Mouse (Mus musculus) heart, embryonic 11.5 days (tissue): ENCODE data around the gene Echdc3. TPM values are rescaled to one million over a fixed set of nuclear protein-coding genes. Genes with fewer than 3 reads are reported as not detected.

Experiments used
- ATAC-seq: fragments of 200-750 bp; cut with Nextera tagmentation; replicated peaks from 2 replicates; pipeline ENCODE4 v1.8.0; 2017; ENCODE audit warnings: moderate library complexity; ENCODE audit not compliant: insufficient number of reproducible peaks, low FRiP score, low TSS enrichment
- H3K27ac ChIP-seq: fragments of 300-500 bp; sonication (generic); 2 replicates; pipeline ENCODE4 v1.5.1; 2014; ENCODE audit warnings: mild to moderate bottlenecking, low read depth, low read length
- H3K27me3 ChIP-seq: fragments of 300-500 bp; sonication (generic); 2 replicates; pipeline ENCODE4 v1.6.1; 2014; ENCODE audit warnings: mild to moderate bottlenecking, low read length, mixed read lengths; ENCODE audit not compliant: control insufficient read depth, insufficient read depth
- H3K36me3 ChIP-seq: fragments of 300-500 bp; sonication (generic); 2 replicates; pipeline ENCODE4 v1.6.1; 2014; ENCODE audit warnings: mild to moderate bottlenecking, low read length, moderate library complexity, mixed read lengths; ENCODE audit not compliant: control insufficient read depth, insufficient read depth
- H3K4me1 ChIP-seq: fragments of 300-500 bp; sonication (generic); 2 replicates; pipeline ENCODE4 v1.6.1; 2014; ENCODE audit warnings: low read length; ENCODE audit not compliant: control insufficient read depth, insufficient read depth
- H3K4me2 ChIP-seq: fragments of 300-500 bp; sonication (generic); 2 replicates; pipeline ENCODE4 v1.6.1; 2014; ENCODE audit warnings: mild to moderate bottlenecking, moderate library complexity
- H3K4me3 ChIP-seq: fragments of 300-500 bp; sonication (generic); 2 replicates; pipeline ENCODE4 v1.5.1; 2014; ENCODE audit warnings: low read depth, low read length
- H3K9ac ChIP-seq: fragments of 300-500 bp; sonication (generic); 2 replicates; pipeline ENCODE4 v1.6.1; 2014; ENCODE audit warnings: mild to moderate bottlenecking, low read depth, low read length, moderate library complexity
- H3K9me3 ChIP-seq: fragments of 300-500 bp; sonication (generic); replicated peaks from 2 replicates; pipeline ENCODE4 v1.6.1; 2016; ENCODE audit warnings: low read length; ENCODE audit not compliant: control insufficient read depth
- WGBS: fragments of 180-500 bp; shearing (Covaris S2); extraction: QIAGEN DNeasy Blood & Tissue Kit; methylation state at CpG from one replicate; pipeline ENCODE4 v1.1.7; 2014; ENCODE audit not compliant: insufficient replicate concordance; 5-methylcytosine and 5-hydroxymethylcytosine counted together
- polyA plus RNA-seq: library from polyadenylated mRNA; unstranded; fragments of >200 nt; fragmentation: Nextera tagmentation; extraction: Ambion mirVana; gene quantifications from 2 replicates; pipeline ENCODE4 v1.2.1, GENCODE M21; 2014

Gene Echdc3
- polyA plus RNA-seq, 1 experiment from 2014 or later, result 8.8 TPM

GRCm38 (mm10) chr2:6168560-6168959, 44.3 kb downstream of the Echdc3 start:
- H3K4me3 ChIP-seq, result no peak overlapping the region
- H3K9ac ChIP-seq, result no peak overlapping the region
- no peaks in the 10 kb centered on the region for H3K36me3 ChIP-seq
- no peak overlapping the region for H3K27ac ChIP-seq
- H3K4me1 ChIP-seq, result no peaks in the 10 kb centered on the region
- no peaks in the 10 kb centered on the region for H3K9me3 ChIP-seq
- H3K27me3 ChIP-seq, result no peaks in the 10 kb centered on the region
- ATAC-seq, result 0 out of 2 replicates have a peak, but pooled peaks have one; percentile 18
- H3K4me2 ChIP-seq, result no peak overlapping the region
- WGBS, result 69% methylated on average over 2 of the region's 2 CpGs

GRCm38 (mm10) chr2:6167843-6168558, 44.8 kb downstream of the Echdc3 start:
- ATAC-seq, result no peak; the same call in 1 of the 2 replicates
- Histone ChIP-seq H3K4me1 (no peaks in the 10 kb centered on the region), H3K4me2 (no peak overlapping the region), H3K27me3 (no peaks in the 10 kb centered on the region), H3K9me3 (no peaks in the 10 kb centered on the region), H3K4me3 (no peak overlapping the region), H3K36me3 (no peaks in the 10 kb centered on the region), H3K27ac (no peak overlapping the region), H3K9ac (no peak overlapping the region)
- 12% methylated on average over 5 of the region's 5 CpGs for WGBS

GRCm38 (mm10) chr2:6165771-6166170, 47.1 kb downstream of the Echdc3 start:
- Histone ChIP-seq H3K9ac (no peak overlapping the region), H3K36me3 (no peaks in the 10 kb centered on the region), H3K4me1 (no peaks in the 10 kb centered on the region), H3K27me3 (no peaks in the 10 kb centered on the region), H3K27ac (no peak overlapping the region), H3K9me3 (no peaks in the 10 kb centered on the region), H3K4me3 (no peak overlapping the region), H3K4me2 (no peak overlapping the region)
- 71% methylated on average over 6 of the region's 6 CpGs for WGBS
- no peak for ATAC-seq

- no peak overlapping the region for H3K9ac ChIP-seq
- no peak for ATAC-seq
- 59% methylated on average over 16 of the region's 16 CpGs for WGBS
- H3K9me3 ChIP-seq, result no peaks in the 10 kb centered on the region
- no peaks in the 10 kb centered on the region for H3K36me3 ChIP-seq
- no peak overlapping the region for H3K27ac ChIP-seq
- no peaks in the 10 kb centered on the region for H3K4me1 ChIP-seq
- no peaks in the 10 kb centered on the region for H3K27me3 ChIP-seq
- no peak overlapping the region for H3K4me2 ChIP-seq
- H3K4me3 ChIP-seq, result no peak overlapping the region
Observed at GRCm38 (mm10) chr2:6164606-6165290, 48.1 kb downstream of the Echdc3 start.

GRCm38 (mm10) chr2:6162366-6163040, 50.3 kb downstream of the Echdc3 start:
- WGBS, result 36% methylated on average over 6 of the region's 6 CpGs
- Histone ChIP-seq H3K4me2 (no peak overlapping the region), H3K9me3 (no peaks in the 10 kb centered on the region), H3K4me1 (no peaks in the 10 kb centered on the region), H3K4me3 (no peak overlapping the region), H3K27ac (no peak overlapping the region), H3K36me3 (no peaks in the 10 kb centered on the region), H3K9ac (no peak overlapping the region), H3K27me3 (no peaks in the 10 kb centered on the region)
- no peak for ATAC-seq

GRCm38 (mm10) chr2:6159735-6160134, 53.1 kb downstream of the Echdc3 start:
- Histone ChIP-seq H3K9me3 (no peaks in the 10 kb centered on the region), H3K4me1 (no peaks in the 10 kb centered on the region), H3K9ac (no peak overlapping the region), H3K27ac (no peak overlapping the region), H3K4me2 (no peak overlapping the region), H3K4me3 (no peak overlapping the region), H3K36me3 (no peaks in the 10 kb centered on the region), H3K27me3 (no peaks in the 10 kb centered on the region)
- WGBS, result 42% methylated on average over 2 of the region's 2 CpGs
- ATAC-seq, result no peak

- Histone ChIP-seq H3K9me3 (no peaks in the 10 kb centered on the region), H3K27ac (no peak overlapping the region), H3K9ac (no peak overlapping the region), H3K36me3 (no peaks in the 10 kb centered on the region), H3K27me3 (no peaks in the 10 kb centered on the region), H3K4me2 (no peak overlapping the region), H3K4me3 (no peak overlapping the region), H3K4me1 (no peaks in the 10 kb centered on the region)
- ATAC-seq, result no peak
- WGBS, result 81% methylated on average over 9 of the region's 9 CpGs
Observed at GRCm38 (mm10) chr2:6159219-6159618, 53.6 kb downstream of the Echdc3 start.

GRCm38 (mm10) chr2:6157635-6158034, 55.2 kb downstream of the Echdc3 start:
- Histone ChIP-seq H3K4me2 (no peak overlapping the region), H3K36me3 (no peaks in the 10 kb centered on the region), H3K4me1 (no peaks in the 10 kb centered on the region), H3K27ac (no peak overlapping the region), H3K4me3 (no peak overlapping the region), H3K9me3 (no peaks in the 10 kb centered on the region), H3K9ac (no peak overlapping the region), H3K27me3 (no peaks in the 10 kb centered on the region)
- no peak for ATAC-seq
- 81% methylated on average over 7 of the region's 7 CpGs for WGBS
